Mouse (Mus musculus): Measurements from ENCODE around the gene Creg1. TPM values are rescaled to one million over a fixed set of nuclear protein-coding genes. Genes with fewer than 3 reads are reported as not detected.

The Creg1 gene
- 73.2 TPM for polyA plus RNA-seq (2017; shearing (Covaris generic))

GRCm38 (mm10) chr1:165763635-165764372, at the start of gene Creg1:
Gene Creg1 (plus strand): TSS chr1:165763746.

GRCm38 (mm10) chr1:165788511-165788910, 25.0 kb downstream of the Creg1 start, which contains the start of gene Cd247:
Gene Cd247 (plus strand): TSS chr1:165788681.

Other genes starting within 250 kb of the Creg1 start
- 0.76 TPM for gene Mpzl1, start 129.2 kb upstream of the Creg1 start, polyA plus RNA-seq (2017; shearing (Covaris generic))
- gene Rcsd1, start 54.0 kb upstream of the Creg1 start, polyA plus RNA-seq (2017; shearing (Covaris generic)) = 312 TPM
- gene Cd247, start 24.9 kb downstream of the Creg1 start, polyA plus RNA-seq (2017; shearing (Covaris generic)) = 482 TPM
- 29.9 TPM for gene Pou2f1, start 238.9 kb downstream of the Creg1 start, polyA plus RNA-seq (2017; shearing (Covaris generic))